Mouse (Mus musculus) thymus, adult 2 months (tissue): Measurements from ENCODE around the gene Ahnak. TPM values are rescaled to one million over a fixed set of nuclear protein-coding genes. Genes with fewer than 3 reads are reported as not detected.
"Not testable (repeated sequence)": the region's sequence is repeated elsewhere in the genome, so short reads cannot be mapped to it uniquely, and the experiment has no call there.

Source experiments
- DNase-seq: peaks from one replicate; pipeline ENCODE4 v3.0.0; 2021
- H3K27ac ChIP-seq: fragments of 200-500 bp; 2 replicates; pipeline ENCODE4 v1.5.1; 2012; ENCODE audit warnings: low read length, control low read depth; ENCODE audit not compliant: control insufficient read depth, insufficient read depth
- H3K27me3 ChIP-seq: fragments of 200-500 bp; 2 replicates; pipeline ENCODE4 v1.6.1; 2012; ENCODE audit warnings: mild to moderate bottlenecking, low read length, moderate library complexity, mixed read lengths; ENCODE audit not compliant: control insufficient read depth, insufficient read depth
- H3K36me3 ChIP-seq: fragments of 200-500 bp; 2 replicates; pipeline ENCODE4 v1.6.1; 2012; ENCODE audit warnings: mild to moderate bottlenecking, low read length, moderate library complexity; ENCODE audit not compliant: control insufficient read depth, insufficient read depth
- H3K4me1 ChIP-seq: fragments of 200-500 bp; replicated peaks from 2 replicates; pipeline ENCODE4 v1.6.1; 2012; ENCODE audit warnings: low read length; ENCODE audit not compliant: control insufficient read depth, insufficient read depth
- H3K4me3 ChIP-seq: fragments of 200-500 bp; 2 replicates; pipeline ENCODE4 v1.5.1; 2012; ENCODE audit warnings: mild to moderate bottlenecking, low read length, control low read depth, moderate library complexity; ENCODE audit not compliant: control insufficient read depth, insufficient read depth
- CTCF ChIP-seq: fragments of 200-500 bp; IDR thresholded peaks from 2 replicates; pipeline ENCODE4 v1.5.1; 2012; ENCODE audit warnings: mild to moderate bottlenecking, control low read depth, low read length, moderate library complexity, borderline replicate concordance; ENCODE audit not compliant: control insufficient read depth, poor library complexity, insufficient read depth; ENCODE audit errors: extremely low read depth
- WGBS: fragments of 180-500 bp; shearing (Covaris S2); methylation state at CpG from one replicate; pipeline ENCODE4 v1.1.7; 2018; 5-methylcytosine and 5-hydroxymethylcytosine counted together
- polyA plus RNA-seq: library from polyadenylated mRNA; depleted of rRNA; stranded (reverse); fragments of >200 nt; gene quantifications from 2 replicates; pipeline ENCODE4 v1.2.3, GENCODE M21; 2012; rRNA removed

The Ahnak gene
- polyA plus RNA-seq, 1 experiment: 7.9 TPM

DNA sequence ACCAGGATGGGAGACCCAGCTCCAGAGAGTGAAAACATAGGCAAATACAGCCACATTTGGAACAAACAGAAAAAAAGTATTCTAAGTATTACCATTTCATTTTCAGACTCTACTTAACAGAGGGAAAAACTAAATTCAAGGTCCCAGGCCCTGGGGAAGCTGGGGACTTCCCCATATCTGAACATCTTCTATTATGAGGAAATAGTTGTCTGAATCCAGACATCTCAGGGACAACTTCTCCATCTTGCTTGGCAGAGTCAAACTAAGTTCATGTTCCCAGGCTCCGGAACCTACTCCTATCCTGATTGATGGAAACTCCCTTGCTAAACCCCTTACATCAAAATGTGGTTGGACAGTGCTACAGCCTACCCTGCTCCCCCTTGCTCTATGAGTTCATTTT is 133.3 kb downstream of the Ahnak start:
- no peaks in the 10 kb centered on the region for H3K27me3 ChIP-seq
- no peak overlapping the region for H3K4me3 ChIP-seq
- H3K36me3 ChIP-seq: 0 out of 2 replicates have a peak, but pooled peaks cover 3% of the 10 kb centered on the region
- TF ChIP-seq CTCF: no peak
- H3K27ac ChIP-seq: no peak overlapping the region
- WGBS: 97% methylated on average over 1 of the region's 1 CpGs
- no peak for DNase-seq
- no peaks in the 10 kb centered on the region for H3K4me1 ChIP-seq

DNA sequence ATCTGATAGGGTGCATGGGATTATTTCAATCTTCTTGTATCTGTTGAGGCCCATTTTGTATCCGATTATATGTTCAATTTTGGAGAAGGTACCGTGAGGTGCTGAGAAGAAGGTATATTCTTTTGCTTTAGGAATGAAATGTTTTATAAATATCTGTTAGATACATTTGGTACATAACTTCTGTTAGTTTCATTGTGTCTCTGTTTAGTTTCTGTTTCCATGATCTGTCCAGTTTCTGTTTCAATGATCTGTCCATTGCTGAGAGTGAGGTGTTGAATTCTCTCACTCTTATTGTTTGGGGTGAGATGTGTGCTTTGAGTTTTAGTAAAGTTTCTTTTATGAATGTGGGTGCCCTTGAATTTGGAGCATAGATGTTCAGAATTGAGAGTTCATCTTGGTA is 134.9 kb downstream of the Ahnak start:
- H3K4me3 ChIP-seq, H3K36me3 ChIP-seq, H3K27ac ChIP-seq, DNase-seq, H3K27me3 ChIP-seq, H3K4me1 ChIP-seq: not testable (repeated sequence)
- 94% methylated on average over 2 of the region's 2 CpGs for WGBS

Other genes with a start within 250 kb of the Ahnak start
- not detected in 2 replicates for gene 1700092M07Rik, start 248.6 kb upstream of the Ahnak start, polyA plus RNA-seq
- gene Stx5a, start 247.9 kb upstream of the Ahnak start, polyA plus RNA-seq: 128 and 137 TPM in 2 replicates
- 170 and 191 TPM in 2 replicates for gene Nxf1, start 232.2 kb upstream of the Ahnak start, polyA plus RNA-seq
- 277 and 363 TPM in 2 replicates for gene Tmem223, start 218.3 kb upstream of the Ahnak start, polyA plus RNA-seq
- 168 and 197 TPM in 2 replicates for gene Tmem179b, start 214.8 kb upstream of the Ahnak start, polyA plus RNA-seq
- gene Taf6l, start 202.9 kb upstream of the Ahnak start, polyA plus RNA-seq: 24.9 and 28.7 TPM in 2 replicates
- gene Polr2g, start 190.7 kb upstream of the Ahnak start, polyA plus RNA-seq: 77.0 and 77.1 TPM in 2 replicates
- 3.0 and 3.2 TPM in 2 replicates for gene Zbtb3, start 186.7 kb upstream of the Ahnak start, polyA plus RNA-seq
- gene Ttc9c, start 170.0 kb upstream of the Ahnak start, polyA plus RNA-seq: 36.1 and 37.5 TPM in 2 replicates
- gene Hnrnpul2, start 169.3 kb upstream of the Ahnak start, polyA plus RNA-seq: 29.3 and 34.3 TPM in 2 replicates
- 1.5 and 1.6 TPM in 2 replicates for gene AC129217.1, start 159.5 kb upstream of the Ahnak start, polyA plus RNA-seq
- gene Bscl2, start 151.8 kb upstream of the Ahnak start, polyA plus RNA-seq: 136 and 153 TPM in 2 replicates
- 0.15 TPM in 1 of 2 replicates, not detected in the other for gene Gng3, start 150.1 kb upstream of the Ahnak start, polyA plus RNA-seq
- 1.2 and 1.3 TPM in 2 replicates for gene Lrrn4cl, start 138.5 kb upstream of the Ahnak start, polyA plus RNA-seq
- gene Ubxn1, start 117.8 kb upstream of the Ahnak start, polyA plus RNA-seq: 108 and 119 TPM in 2 replicates
- 38.7 and 39.2 TPM in 2 replicates for gene Uqcc3, start 108.4 kb upstream of the Ahnak start, polyA plus RNA-seq
- 2.4 and 3.0 TPM in 2 replicates for gene Lbhd1, start 105.6 kb upstream of the Ahnak start, polyA plus RNA-seq
- not detected in 2 replicates for gene Gm49403, start 105.4 kb upstream of the Ahnak start, polyA plus RNA-seq
- gene 1810009A15Rik, start 100.4 kb upstream of the Ahnak start, polyA plus RNA-seq: 15.3 and 19.1 TPM in 2 replicates
- not detected in 2 replicates for gene Gm49416, start 100.4 kb upstream of the Ahnak start, polyA plus RNA-seq
- 51.9 and 56.0 TPM in 2 replicates for gene Ints5, start 96.3 kb upstream of the Ahnak start, polyA plus RNA-seq
- 203 and 219 TPM in 2 replicates for gene Ganab, start 91.2 kb upstream of the Ahnak start, polyA plus RNA-seq
- gene B3gat3, start 68.9 kb upstream of the Ahnak start, polyA plus RNA-seq: 102 and 106 TPM in 2 replicates
- gene Rom1, start 59.9 kb upstream of the Ahnak start, polyA plus RNA-seq: 11.9 and 13.5 TPM in 2 replicates
- gene Eml3, start 59.7 kb upstream of the Ahnak start, polyA plus RNA-seq: 72.3 and 73.1 TPM in 2 replicates
- 79.6 and 92.0 TPM in 2 replicates for gene Mta2, start 47.4 kb upstream of the Ahnak start, polyA plus RNA-seq
- 39.4 and 42.0 TPM in 2 replicates for gene Tut1, start 35.4 kb upstream of the Ahnak start, polyA plus RNA-seq
- gene Eef1g, start 22.2 kb upstream of the Ahnak start, polyA plus RNA-seq: 251 and 292 TPM in 2 replicates
- gene Scgb1a1, start 98.7 kb downstream of the Ahnak start, polyA plus RNA-seq: 65.9 and 174 TPM in 2 replicates
- 5.9 and 8.8 TPM in 2 replicates for gene Asrgl1, start 146.4 kb downstream of the Ahnak start, polyA plus RNA-seq